Mouse (Mus musculus) limb, embryonic 11.5 days (tissue): Measurements from ENCODE around the gene Tmie. TPM values are rescaled to one million over a fixed set of nuclear protein-coding genes. Genes with fewer than 3 reads are reported as not detected.
A peak's percentile ranks its signal among the peaks of the same experiment; 100 is the strongest.

Source experiments
- ATAC-seq: fragments of 200-750 bp; cut with Nextera tagmentation; 2 replicates; pipeline ENCODE4 v1.8.0; 2017; ENCODE audit warnings: low read depth; ENCODE audit not compliant: insufficient number of reproducible peaks, low FRiP score, low TSS enrichment
- DNase-seq: peaks from one replicate; pipeline ENCODE4 v3.0.0-alpha.2; 2015; ENCODE audit warnings: low spot score
- H3K27ac ChIP-seq: fragments of 300-500 bp; sonication (generic); replicated peaks from 2 replicates; pipeline ENCODE4 v1.5.1; 2014; ENCODE audit warnings: low read depth, mild to moderate bottlenecking, low read length
- H3K27me3 ChIP-seq: fragments of 300-500 bp; sonication (generic); 2 replicates; pipeline ENCODE4 v1.6.1; 2014; ENCODE audit warnings: mild to moderate bottlenecking, low read length, mixed read lengths; ENCODE audit not compliant: control insufficient read depth, insufficient read depth
- H3K36me3 ChIP-seq: fragments of 300-500 bp; sonication (generic); 2 replicates; pipeline ENCODE4 v1.6.1; 2014; ENCODE audit warnings: mild to moderate bottlenecking, low read length, moderate library complexity, mixed read lengths; ENCODE audit not compliant: control insufficient read depth, insufficient read depth
- H3K4me1 ChIP-seq: fragments of 300-500 bp; sonication (generic); 2 replicates; pipeline ENCODE4 v1.6.1; 2014; ENCODE audit warnings: low read length, mixed read lengths; ENCODE audit not compliant: control insufficient read depth, insufficient read depth
- H3K4me2 ChIP-seq: fragments of 300-500 bp; sonication (generic); 2 replicates; pipeline ENCODE4 v1.6.1; 2014; ENCODE audit warnings: low read depth, mild to moderate bottlenecking, moderate library complexity; ENCODE audit not compliant: severe bottlenecking
- H3K4me3 ChIP-seq: fragments of 300-500 bp; sonication (generic); 2 replicates; pipeline ENCODE4 v1.5.1; 2014; ENCODE audit warnings: low read depth, low read length
- H3K9ac ChIP-seq: fragments of 300-500 bp; sonication (generic); 2 replicates; pipeline ENCODE4 v1.6.1; 2014; ENCODE audit warnings: mild to moderate bottlenecking, low read length
- H3K9me3 ChIP-seq: fragments of 300-500 bp; sonication (generic); 2 replicates; pipeline ENCODE4 v1.6.1; 2016; ENCODE audit warnings: low read length; ENCODE audit not compliant: control insufficient read depth
- WGBS: fragments of 180-500 bp; shearing (Covaris S2); extraction: QIAGEN DNeasy Blood & Tissue Kit; methylation state at CpG from one replicate; pipeline ENCODE4 v1.1.7; 2014; 5-methylcytosine and 5-hydroxymethylcytosine counted together
- polyA plus RNA-seq: library from polyadenylated mRNA; unstranded; fragments of >200 nt; fragmentation: Nextera tagmentation; extraction: Ambion mirVana; gene quantifications from 2 replicates; pipeline ENCODE4 v1.2.1, GENCODE M21; 2014

Gene Tmie
- polyA plus RNA-seq, 1 experiment from 2014 or later: 0.23 TPM

DNA sequence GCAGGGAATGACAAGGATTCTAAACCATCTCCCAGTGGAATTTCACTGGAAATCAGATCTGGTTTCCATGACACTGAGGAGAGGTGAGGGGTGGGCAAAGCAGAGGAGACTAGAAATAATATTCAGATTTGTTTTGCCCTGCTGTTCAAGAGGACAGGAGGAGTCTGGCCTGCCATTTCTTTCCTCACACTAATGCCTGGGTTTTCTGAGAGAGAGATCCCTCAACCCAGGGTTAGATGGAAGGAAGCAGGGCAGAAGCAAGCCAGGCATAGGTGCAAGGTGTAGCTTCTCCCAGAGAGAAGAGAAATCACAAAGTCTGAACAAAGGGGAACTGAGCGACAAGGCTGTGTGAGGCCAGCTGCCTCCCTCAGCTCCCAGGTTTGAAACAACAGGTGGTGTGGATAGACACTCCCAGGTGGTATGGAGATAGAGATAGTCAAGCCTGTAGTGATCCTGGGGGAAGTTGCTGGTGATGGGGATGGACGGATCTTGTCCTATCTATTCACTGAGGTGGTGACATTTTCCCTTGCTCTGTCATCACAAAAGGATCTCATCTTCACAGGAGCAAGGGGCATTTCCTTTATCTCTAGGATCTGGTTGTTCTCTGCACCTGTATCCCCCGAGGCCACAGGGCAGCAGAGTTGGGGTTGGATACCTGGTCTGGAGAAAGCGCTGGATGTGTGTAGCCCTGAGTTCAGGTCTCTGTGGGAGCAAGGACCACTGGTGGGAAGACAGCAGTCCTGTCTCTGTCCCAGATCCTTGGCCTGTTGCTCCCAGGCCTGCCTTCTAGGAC is 28.1 kb upstream of the Tmie start:
- no peaks in the 10 kb centered on the region for H3K4me1 ChIP-seq
- no peak overlapping the region for H3K9ac ChIP-seq
- DNase-seq (no peak), ATAC-seq (no peak)
- no peaks in the 10 kb centered on the region for H3K27me3 ChIP-seq
- WGBS: 79% methylated on average over 4 of the region's 4 CpGs
- no peak overlapping the region for H3K27ac ChIP-seq
- H3K36me3 ChIP-seq: no peaks in the 10 kb centered on the region
- no peaks in the 10 kb centered on the region for H3K9me3 ChIP-seq
- H3K4me2 ChIP-seq: no peak overlapping the region
- H3K4me3 ChIP-seq: no peak overlapping the region

DNA sequence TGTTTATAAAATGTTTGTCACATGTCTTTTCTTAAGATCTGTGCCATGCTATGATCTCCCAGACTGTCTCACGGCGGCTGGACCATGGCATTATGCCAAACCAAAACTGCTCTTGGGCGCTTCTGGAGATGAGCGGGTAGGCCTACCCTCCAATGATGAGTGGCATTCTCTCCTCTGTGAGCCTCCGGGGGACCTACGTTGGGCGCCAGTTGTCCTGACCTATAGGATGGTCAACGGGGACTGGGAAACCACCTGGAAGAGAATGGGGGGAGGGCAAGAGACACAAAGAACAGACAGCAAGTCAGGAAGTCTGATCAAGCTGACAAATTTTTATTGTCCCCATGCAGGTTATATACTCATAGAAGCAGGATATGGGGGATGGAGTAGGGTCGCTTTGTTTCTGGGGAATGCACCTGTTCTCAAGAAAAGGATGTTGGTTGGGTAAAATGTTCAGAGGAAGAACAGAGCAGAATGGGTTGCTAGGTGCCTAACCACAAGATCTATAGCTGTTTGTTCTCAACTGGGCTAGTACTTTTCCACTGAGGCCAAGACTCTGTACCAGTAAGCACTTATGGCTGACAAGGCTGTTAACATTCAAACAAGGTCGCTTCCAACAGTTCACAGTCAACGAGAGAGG is 27.4 kb upstream of the Tmie start:
- WGBS: 94% methylated on average over 11 of the region's 11 CpGs
- Histone ChIP-seq H3K9ac (no peak overlapping the region), H3K27ac (no peak overlapping the region), H3K4me3 (no peak overlapping the region), H3K4me1 (no peaks in the 10 kb centered on the region), H3K27me3 (no peaks in the 10 kb centered on the region), H3K9me3 (no peaks in the 10 kb centered on the region), H3K36me3 (no peaks in the 10 kb centered on the region), H3K4me2 (no peak overlapping the region)
- DNase-seq (no peak), ATAC-seq (no peak)

DNA sequence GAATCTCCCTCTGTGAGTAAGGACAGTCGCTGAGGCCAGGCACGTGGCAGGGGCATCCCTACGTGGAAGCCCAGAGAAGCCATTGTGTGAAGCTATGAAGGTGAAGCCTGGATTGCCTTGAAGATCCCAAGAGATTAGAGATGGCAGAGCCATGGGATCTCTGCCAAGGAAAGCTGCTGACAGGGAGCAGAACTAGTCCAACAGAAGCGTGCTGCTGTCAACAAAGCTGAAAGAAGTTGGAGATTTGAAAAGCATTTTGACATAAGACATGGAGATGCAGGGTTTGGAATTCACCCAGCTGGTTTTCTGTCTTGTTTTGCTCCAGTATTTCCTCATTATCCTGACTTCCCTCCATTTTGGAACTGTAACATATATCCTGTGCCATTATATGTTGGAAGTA is 22.4 kb upstream of the Tmie start:
- no peak for DNase-seq
- Histone ChIP-seq H3K9ac (no peak overlapping the region), H3K4me2 (no peak overlapping the region), H3K9me3 (no peaks in the 10 kb centered on the region), H3K4me3 (no peak overlapping the region), H3K27ac (no peak overlapping the region), H3K4me1 (no peaks in the 10 kb centered on the region), H3K27me3 (no peaks in the 10 kb centered on the region), H3K36me3 (peaks cover 2% of the 10 kb centered on the region; the same call in 1 of the 2 replicates)
- 90% methylated on average over 4 of the region's 4 CpGs for whole genome bisulfite sequencing
- ATAC-seq: no peak

DNA sequence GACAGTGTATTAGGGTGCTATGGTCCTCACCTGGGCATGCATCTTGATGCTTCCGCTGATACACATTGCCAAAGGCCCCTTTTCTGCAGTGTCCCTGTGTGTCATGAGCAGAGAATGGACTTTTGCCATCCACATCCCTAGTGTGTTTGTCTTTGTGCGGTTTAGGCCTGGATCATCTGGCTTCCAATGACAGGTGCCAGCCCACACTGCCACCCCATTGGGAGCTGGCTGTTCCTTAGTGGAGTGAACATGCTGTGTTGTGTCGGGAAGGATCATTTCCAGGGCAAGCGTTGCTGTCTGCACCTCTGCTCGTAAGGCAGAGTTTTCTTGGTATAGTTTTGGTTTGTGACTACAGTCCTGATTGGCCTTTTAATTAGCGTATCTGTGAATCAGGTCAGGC is 21.3 kb upstream of the Tmie start:
- no peak overlapping the region for H3K9ac ChIP-seq
- 90% methylated on average over 6 of the region's 6 CpGs for WGBS
- no peaks in the 10 kb centered on the region for H3K4me1 ChIP-seq
- no peak for DNase-seq
- no peak for ATAC-seq
- no peak overlapping the region for H3K4me3 ChIP-seq
- no peaks in the 10 kb centered on the region for H3K27me3 ChIP-seq
- peaks cover 2% of the 10 kb centered on the region; the same call in 1 of the 2 replicates for H3K36me3 ChIP-seq
- no peak overlapping the region for H3K4me2 ChIP-seq
- no peak overlapping the region for H3K27ac ChIP-seq
- no peaks in the 10 kb centered on the region for H3K9me3 ChIP-seq

DNA sequence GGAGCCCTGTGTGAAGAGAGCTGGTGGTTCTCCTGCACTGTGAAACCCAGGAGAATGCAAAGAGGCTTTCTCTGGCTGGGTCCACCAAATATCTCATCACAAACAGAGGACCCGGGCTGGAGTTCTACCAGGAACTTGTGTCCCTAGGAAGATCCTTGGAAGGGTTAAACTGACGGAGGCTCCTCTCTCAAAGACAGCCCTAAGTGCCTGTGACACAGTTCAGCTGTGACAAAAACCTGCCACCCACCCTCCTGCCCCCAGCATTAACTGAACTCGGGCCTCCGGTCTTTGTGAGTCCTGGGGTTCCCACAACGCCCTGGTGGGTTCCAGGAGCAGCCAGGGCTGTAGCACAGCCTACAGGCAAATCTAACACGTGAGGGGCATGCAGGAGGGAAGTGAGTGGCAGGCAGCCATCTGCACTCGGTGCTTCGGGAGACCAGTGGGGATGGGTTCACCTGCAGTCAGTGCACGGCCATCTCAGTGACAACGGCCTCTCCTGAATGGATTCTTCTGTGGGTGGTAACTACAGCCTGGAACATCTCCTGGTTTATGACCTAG is 19.6 kb upstream of the Tmie start:
- Histone ChIP-seq H3K27ac (no peak overlapping the region), H3K4me2 (no peak overlapping the region), H3K4me1 (peaks cover 5% of the 10 kb centered on the region; the same call in 1 of the 2 replicates), H3K36me3 (peaks cover 2% of the 10 kb centered on the region; the same call in 1 of the 2 replicates), H3K27me3 (no peaks in the 10 kb centered on the region), H3K4me3 (no peak overlapping the region), H3K9me3 (no peaks in the 10 kb centered on the region), H3K9ac (no peak overlapping the region)
- 67% methylated on average over 10 of the region's 10 CpGs for WGBS
- DNase-seq: no peak
- no peak for ATAC-seq

DNA sequence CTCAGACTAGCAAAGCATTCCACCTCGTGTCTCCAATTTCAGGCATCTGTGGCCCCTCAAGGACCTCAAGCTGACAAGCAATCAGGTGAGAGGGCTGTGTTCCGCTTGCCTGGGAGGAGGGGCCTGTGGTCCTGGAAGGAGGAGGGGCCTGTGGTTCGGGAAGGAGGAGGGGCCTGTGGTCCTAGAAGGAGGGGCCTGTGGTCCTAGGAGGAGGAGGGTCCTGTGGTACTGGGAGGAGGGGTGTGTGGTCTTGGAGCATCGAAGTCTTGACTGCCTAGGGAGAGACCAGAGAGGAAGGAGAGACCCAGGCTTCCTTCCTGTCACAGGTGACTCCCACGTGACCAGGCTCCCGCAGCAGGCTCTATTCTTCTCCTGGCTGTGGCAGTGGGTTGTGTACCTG is 16.7 kb upstream of the Tmie start:
- Histone ChIP-seq H3K27ac (no peak overlapping the region), H3K4me1 (peaks cover 5% of the 10 kb centered on the region; the same call in 1 of the 2 replicates), H3K9me3 (no peaks in the 10 kb centered on the region), H3K9ac (no peak overlapping the region), H3K4me3 (no peak overlapping the region), H3K36me3 (peaks cover 2% of the 10 kb centered on the region; the same call in 1 of the 2 replicates), H3K27me3 (no peaks in the 10 kb centered on the region), H3K4me2 (peak overlapping the region; percentile 30)
- ATAC-seq (peak; percentile 49; the same call in 1 of the 2 replicates), DNase-seq (peak; percentile 69)
- 15% methylated on average over 6 of the region's 6 CpGs for WGBS

DNA sequence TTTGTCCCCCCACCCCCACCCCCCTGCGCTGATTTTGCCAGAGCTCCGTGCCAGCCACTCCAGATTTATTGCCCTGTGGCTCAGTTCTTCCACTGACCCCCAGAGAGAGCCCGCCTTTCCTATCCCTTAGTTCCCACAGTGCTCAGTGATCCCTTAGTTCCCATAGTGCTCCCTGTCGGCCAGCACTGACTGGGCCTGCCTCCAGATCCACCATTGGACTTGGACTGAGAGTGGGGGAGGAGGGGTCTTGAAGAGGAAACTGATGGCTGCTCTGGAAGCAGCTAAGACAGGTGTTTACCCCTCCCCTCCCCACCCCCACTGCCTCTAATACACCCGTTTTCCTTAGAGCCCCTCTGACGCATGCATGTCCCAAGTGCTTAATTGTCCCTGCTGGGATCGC is 16.1 kb upstream of the Tmie start:
- H3K4me2 ChIP-seq: peak overlapping the region; percentile 30
- no peak overlapping the region for H3K27ac ChIP-seq

DNA sequence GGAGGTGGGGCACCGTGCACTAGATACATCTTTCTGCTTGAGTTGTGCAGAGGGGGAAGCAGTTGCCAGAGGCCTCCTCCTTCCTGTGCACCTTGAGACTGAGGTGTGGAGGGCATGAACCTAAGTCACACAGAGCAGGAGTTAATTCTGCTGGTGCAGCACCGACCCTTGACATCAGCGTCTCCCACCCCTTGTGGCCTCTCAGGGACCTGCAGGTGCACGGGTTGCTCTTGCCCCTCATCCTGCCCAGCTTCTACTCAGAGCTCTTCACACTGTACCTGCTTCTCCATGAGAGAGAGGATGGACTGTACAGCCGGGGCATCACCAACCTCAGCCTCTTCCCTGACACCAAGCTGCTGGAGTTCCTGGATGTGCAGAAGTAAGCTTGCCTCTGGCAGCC is 15.6 kb upstream of the Tmie start:
- Histone ChIP-seq H3K9ac (no peak overlapping the region), H3K36me3 (peaks cover 2% of the 10 kb centered on the region; the same call in 1 of the 2 replicates), H3K9me3 (no peaks in the 10 kb centered on the region), H3K4me3 (no peak overlapping the region), H3K27me3 (no peaks in the 10 kb centered on the region), H3K4me2 (no peak overlapping the region), H3K4me1 (peaks cover 5% of the 10 kb centered on the region; the same call in 1 of the 2 replicates), H3K27ac (no peak overlapping the region)
- ATAC-seq (no peak; the same call in 1 of the 2 replicates), DNase-seq (no peak)
- 57% methylated on average over 5 of the region's 5 CpGs for WGBS

More for the DNA sequence above, 16.1 kb upstream of the Tmie start:
- WGBS: 9% methylated on average over 7 of the region's 7 CpGs
- Histone ChIP-seq H3K4me3 (no peak overlapping the region), H3K9ac (no peak overlapping the region), H3K36me3 (peaks cover 2% of the 10 kb centered on the region; the same call in 1 of the 2 replicates), H3K9me3 (no peaks in the 10 kb centered on the region), H3K4me1 (peaks cover 5% of the 10 kb centered on the region; the same call in 1 of the 2 replicates), H3K27me3 (no peaks in the 10 kb centered on the region)
- DNase-seq: no peak
- ATAC-seq: peak; percentile 5; the same call in 1 of the 2 replicates
